Mouse (Mus musculus) CD4-positive helper T cell, adult 2 months (primary cell): Measurements from ENCODE around the gene Serf1.
A peak's percentile ranks its signal among the peaks of the same experiment; 100 is the strongest.
"Not testable (repeated sequence)": the region's sequence is repeated elsewhere in the genome, so short reads cannot be mapped to it uniquely, and the experiment has no call there.

Source experiments
- DNase-seq: peaks from one replicate; pipeline ENCODE4 v3.0.0-alpha.2; 2012; ENCODE audit warnings: low read depth, missing footprints, low spot score

Serf1 gene

DNA sequence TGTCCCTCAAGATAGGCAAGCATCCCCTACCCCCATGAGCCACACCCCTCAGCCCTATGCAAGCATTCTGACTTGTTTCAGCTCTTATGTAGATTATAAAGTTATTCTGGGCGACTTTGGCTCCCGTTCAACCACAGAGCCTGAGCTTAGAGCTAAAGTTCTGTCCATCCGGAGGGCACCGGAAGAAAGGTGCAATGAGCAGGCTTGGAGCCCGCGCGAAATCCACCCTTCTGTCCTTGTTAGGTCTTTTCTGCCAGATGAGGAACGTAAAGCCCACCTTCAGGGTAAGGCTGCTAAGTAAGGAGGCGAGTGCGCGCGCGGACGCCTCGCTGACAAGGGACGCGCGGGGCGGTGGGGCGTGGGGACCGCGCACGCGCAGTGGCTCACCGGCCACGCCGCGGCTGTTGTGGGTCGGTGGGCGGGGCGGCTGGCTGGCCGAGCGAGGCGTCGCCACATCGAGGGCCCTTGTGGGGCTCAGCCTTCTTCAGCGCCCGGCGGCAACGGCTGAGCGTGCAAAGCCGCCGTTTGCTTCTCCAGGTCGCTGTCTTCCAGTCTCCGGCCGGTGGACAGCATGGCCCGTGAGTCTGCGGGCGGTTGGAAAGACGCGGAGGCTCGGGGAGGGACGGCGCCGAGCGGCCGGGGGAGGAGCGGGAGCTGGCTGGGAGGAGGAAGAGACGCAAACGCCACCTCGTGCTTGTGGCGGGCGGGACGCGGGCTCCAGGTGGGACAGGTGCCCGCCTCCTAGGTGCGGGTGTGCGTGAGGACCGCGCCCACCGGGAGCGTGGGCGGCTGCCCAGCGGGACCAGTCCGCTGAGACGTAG is at the start of gene Serf1:
TSS of gene Serf1 (plus strand) at position 361 of the 821 bp plus-strand sequence.
- peak; percentile 80 for DNase-seq

GRCm38 (mm10) chr13:100063936-100064335 is 43.9 kb upstream of the Serf1 start:
- no peak for DNase-seq

DNA sequence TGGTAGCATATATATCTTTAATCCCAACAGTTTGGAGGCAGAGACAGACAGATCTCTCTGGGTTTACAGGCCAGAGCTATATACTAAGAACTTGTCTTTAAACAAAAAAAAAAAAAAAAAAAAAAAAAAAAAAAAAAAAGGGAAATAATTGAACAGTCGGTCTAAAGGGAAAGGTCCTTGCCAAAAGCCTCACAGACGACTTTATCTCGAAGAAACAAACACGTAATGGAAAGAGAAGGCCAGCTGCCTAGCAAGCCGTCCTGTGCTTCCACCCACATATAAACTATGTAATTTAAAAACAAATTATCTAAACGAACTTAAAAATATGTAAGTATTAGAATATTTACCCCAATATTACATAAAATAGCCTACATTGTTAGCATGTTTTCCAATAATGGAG is 40.0 kb upstream of the Serf1 start:
- no peak for DNase-seq

DNA sequence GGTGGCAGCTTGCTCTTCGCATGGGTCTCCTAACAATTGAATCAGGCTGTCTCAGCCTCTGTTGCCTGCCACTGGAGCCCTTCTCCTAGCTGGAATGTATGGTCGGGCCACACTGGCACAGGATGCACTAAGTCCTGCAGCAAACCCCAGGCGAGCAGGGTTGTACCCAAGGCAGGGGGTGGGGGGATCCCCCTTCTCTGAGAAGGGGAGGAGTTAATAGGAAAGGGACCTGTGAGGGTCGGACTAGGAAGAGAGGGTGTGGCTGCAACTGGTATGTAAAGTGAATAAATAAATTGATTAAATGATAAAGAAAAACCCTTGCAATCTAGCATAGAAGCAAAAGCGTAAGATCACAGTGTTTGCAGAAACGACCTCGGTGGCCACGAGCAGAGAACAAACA is 36.3 kb upstream of the Serf1 start:
- DNase-seq = peak; percentile 7

- DNase-seq = no peak
These were observed 9.0 kb upstream of the Serf1 start for GRCm38 (mm10) chr13:100098808-100099207.

DNA sequence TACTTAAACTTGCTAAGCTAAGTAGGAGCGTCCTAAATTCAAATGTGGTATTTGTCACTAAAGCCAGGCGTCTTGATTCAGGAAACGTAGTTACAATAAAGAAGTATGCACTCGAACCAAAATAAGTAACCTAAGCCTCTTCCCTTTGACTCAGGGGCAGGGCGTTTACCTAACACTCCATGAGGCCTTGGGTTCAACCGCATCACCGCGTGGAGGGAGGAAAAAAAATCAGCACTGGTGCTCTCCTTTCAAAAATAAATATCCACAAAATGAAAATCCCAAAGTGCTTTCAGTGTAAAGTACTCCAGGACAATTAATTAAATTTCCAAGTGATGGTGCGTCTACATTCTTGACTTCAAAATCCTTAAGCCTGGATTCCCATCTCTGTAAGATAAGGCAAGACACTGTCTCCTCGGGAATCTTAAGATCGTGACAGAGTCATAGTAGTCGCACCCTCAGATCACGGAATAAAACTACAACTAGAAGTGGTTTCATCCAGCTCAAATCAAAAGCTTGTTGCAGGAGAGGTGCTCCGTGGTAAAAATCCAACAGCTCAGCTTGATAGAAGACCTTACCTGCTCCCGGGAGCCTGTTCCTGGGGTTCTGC is 4.7 kb upstream of the Serf1 start:
- DNase-seq = peak; percentile 12

GRCm38 (mm10) chr13:100103748-100104254 is 4.0 kb upstream of the Serf1 start, which contains the start of gene Bdp1:
TSS of gene Bdp1 (minus strand) at chr13:100104070.
- peak; percentile 94 for DNase-seq

GRCm38 (mm10) chr13:100112218-100112972 is 4.6 kb downstream of the Serf1 start:
- DNase-seq = no peak

DNA sequence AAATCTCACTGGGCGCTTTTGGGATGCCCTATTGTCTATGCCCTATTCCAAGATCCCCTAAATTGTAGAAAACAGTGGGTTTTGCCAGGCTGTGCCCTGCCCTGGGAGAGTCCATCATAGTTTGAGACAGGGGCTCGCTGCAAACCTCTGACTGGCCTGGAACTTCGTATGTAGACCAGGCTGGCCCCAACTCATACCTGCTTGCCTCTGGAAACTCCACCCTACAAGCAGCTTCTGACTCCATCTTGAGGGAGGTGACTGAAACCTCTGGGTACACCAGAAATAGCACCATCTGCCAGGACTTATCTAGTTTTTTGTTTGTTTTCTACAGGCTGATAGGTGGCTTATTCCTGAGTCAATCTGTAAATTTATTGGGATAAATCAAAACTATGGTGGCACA is 16.2 kb downstream of the Serf1 start:
- DNase-seq = no peak

- DNase-seq = peak; percentile 93
These were observed 16.8 kb downstream of the Serf1 start, which contains the start of gene Smn1 for GRCm38 (mm10) chr13:100124423-100125257. TSS of gene Smn1 (plus strand) at chr13:100124852.

DNA sequence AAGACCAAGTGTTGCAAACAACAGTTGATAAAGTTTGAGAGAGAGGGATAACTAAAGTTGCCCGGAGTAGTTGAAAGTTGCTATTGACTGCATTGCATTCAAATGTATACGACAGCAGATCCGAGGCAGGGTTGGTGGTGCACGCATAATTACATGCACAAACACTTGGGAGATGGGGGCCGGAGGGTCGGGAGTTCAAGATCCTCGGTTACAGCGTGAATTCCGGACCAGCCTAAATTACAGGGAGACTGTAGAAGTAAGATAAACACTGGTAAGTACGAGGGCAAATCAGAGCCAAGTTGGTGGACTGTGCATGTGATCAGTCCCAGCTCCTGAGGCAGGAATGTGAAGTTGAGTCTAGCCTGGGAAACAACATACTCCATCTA is 17.4 kb downstream of the Serf1 start:
- DNase-seq = no peak

DNA sequence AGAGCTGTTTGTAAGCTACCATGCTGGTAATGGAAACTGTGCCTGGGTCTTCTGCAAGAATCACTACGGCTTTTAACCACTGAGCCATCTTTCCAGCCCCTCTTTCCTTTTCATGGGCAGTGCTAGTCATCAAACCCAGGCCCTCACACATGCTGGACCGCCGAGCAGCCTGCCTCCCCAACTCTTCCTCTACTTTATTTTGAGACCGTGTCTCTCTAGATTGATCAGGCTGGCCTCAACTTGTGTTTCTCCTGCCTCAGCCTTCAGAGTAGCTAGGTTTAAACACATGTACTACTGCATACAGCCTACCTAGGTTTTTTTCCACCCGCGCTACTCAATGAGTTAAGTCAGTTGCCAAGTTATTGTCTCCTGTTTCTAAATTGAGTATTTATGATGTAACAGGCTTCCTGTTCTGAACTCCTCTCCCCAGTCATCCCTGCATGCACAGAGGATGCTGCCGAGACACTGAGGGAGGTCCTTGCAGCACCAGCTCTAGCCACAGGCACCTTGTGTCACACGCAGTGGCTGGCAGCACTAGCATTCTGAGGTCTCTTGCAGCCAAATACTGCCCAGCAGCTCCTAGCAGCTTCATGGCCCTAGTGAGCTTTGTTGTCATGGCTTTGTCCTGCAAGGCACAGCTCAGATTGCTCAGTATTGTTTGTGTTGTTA is 34.0 kb downstream of the Serf1 start:
- DNase-seq = no peak

GRCm38 (mm10) chr13:100152659-100153058 is 44.8 kb downstream of the Serf1 start:
- DNase-seq = no peak

DNA sequence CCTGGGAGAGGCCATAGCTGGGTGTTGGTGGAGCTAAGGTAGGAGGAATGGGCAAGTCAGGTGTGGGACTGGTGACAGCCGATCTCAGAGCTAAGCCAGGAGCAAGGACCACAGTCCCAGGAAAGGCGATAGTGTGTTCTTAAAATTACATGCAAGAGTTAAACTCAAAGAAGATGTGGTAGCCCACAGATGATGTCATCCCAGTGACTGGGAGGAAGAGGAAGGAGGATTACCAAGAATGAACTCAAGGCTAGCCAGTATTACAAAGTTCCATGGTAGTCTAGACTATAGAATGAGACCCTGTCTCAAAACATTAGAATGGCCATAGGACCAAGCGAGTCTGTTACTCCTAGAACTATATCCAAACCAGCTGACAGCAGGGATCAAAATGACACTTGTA is 48.8 kb downstream of the Serf1 start:
- DNase-seq = no peak

DNA sequence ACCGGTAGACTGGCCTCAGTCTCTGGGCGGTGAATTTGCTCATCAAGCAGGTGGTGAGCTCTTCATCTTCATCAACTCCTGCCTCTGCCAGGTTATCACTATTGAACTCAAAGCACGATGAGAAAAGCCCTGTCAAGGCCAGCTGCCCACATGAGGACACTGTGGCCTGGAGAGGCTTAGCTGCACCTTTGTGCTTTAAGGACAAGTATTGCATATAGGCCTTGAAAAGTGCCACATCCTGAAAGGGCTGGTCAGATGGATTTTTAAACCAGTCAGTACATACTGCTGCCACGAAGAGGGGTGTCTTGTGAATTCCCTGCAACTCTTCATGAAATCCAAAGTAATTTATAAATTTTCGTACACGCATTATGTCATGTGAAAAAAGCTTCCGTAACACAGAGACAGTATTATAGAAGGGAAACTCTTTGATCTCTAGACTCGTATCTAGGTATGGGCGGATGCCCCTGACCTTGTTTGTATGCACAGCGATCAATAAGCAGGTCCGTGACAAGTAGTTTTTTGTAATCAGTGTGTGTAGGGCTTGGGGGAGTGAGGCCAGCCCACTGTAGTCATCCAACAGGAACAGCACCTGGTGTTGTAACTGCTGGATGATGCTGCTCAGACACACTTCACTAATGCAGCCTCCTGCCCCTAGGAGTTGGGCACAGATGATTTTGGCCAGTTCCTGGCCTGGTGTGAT is 53.5 kb downstream of the Serf1 start:
- DNase-seq = not testable (repeated sequence)

DNA sequence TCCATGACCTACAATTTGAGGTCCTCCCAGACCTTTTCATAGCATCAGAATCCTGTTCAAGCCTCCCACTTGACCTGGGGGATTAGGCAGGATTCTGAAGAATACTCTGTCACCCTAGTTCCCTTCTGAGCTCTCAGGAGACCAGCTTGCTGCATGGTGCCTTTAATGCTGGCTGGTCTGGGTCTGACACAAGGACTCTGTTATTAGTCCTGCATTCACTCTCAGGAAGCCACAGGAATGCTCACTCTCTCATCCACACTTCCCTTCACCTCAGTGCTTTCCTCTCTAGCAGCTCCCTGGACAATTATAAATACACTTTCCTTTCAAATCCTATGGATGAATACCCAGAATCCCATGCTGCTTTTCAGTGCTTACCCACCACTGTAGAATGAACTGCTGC is 54.7 kb downstream of the Serf1 start:
- not testable (repeated sequence) for DNase-seq
